Mouse (Mus musculus): Measurements from ENCODE around the gene Cxcr5.
"Not testable (repeated sequence)": the region's sequence is repeated elsewhere in the genome, so short reads cannot be mapped to it uniquely, and the experiment has no call there.

Cxcr5 gene

GRCm38 (mm10) chr9:44587262-44588160, 25.8 kb upstream of the Cxcr5 start:
- no peak for DNase-seq (ENCODE audit: low read depth, low spot score)

GRCm38 (mm10) chr9:44586640-44587261, 25.1 kb upstream of the Cxcr5 start:
- DNase-seq (ENCODE audit: low read depth, low spot score): no peak

GRCm38 (mm10) chr9:44582390-44582789, 20.7 kb upstream of the Cxcr5 start:
- peak; percentile 84 for DNase-seq (ENCODE audit: low read depth, low spot score)

DNA sequence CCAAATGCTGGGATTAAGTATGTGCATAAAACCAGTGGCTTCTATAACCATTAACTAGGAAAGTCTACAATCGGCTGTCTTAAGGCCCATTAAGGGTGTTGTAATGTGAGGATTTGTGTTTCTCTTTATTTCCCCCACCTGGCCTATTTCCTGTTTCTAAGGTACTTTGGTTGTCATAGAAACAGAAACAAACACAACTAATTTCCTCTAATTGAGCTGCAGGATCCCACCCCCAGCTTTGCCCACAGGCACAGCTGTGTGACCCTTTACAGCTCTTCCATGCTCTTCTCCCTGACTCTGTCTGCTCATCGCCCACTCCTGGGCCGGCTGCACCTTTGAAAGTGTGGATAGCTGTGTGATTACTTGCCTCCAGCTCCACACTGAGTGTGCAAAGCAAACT, 19.7 kb upstream of the Cxcr5 start:
- DNase-seq (ENCODE audit: low read depth, low spot score): peak; percentile 87

- DNase-seq (ENCODE audit: low read depth, low spot score): no peak
These were observed 18.4 kb upstream of the Cxcr5 start for GRCm38 (mm10) chr9:44580085-44580484.

- peak; percentile 90 for DNase-seq (ENCODE audit: low read depth, low spot score)
These were observed 17.7 kb upstream of the Cxcr5 start for GRCm38 (mm10) chr9:44579392-44579791.

GRCm38 (mm10) chr9:44576046-44576445, 14.4 kb upstream of the Cxcr5 start:
- DNase-seq (ENCODE audit: low read depth, low spot score): not testable (repeated sequence)

DNA sequence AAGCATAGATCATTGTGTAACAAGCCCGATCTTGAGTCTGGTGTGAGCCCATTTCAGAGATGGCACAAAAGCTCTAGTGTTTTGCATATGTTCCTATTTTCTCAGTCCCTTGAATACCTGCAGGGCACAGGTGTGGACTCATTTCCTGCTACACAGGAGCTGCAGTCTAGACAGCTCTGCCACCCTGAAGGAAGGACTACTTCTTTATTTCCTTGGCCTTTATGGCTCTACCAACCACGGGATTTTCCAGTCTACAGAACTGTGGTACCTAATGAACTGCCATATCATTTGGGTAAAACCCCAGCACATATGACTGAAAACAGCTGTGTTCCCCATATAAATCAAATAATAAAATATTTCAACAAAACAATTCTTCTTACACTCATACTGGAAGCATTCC, 13.4 kb upstream of the Cxcr5 start:
- DNase-seq (ENCODE audit: low read depth, low spot score): no peak

DNA sequence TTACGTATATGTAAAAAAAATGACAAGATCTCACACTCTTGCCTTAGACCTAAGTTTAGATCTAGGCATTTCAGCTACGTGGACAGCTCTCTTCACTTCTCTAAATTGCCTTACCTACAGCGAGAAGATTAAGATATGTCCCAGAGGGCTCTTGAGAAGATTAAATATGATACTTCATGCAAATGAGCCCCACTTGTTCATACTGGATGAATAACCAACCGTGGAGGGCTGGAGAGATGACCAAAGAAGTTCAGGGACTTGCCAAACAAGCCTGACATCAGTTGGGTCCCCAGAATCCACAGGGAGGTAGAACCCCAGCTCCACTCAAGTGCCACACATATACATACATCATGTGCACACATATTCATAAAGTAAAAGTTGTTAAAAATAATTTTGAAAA, 11.6 kb upstream of the Cxcr5 start:
- no peak for DNase-seq (ENCODE audit: low read depth, low spot score)

- no peak for DNase-seq (ENCODE audit: low read depth, low spot score)
These were observed 9.3 kb upstream of the Cxcr5 start for GRCm38 (mm10) chr9:44570939-44571382.

DNA sequence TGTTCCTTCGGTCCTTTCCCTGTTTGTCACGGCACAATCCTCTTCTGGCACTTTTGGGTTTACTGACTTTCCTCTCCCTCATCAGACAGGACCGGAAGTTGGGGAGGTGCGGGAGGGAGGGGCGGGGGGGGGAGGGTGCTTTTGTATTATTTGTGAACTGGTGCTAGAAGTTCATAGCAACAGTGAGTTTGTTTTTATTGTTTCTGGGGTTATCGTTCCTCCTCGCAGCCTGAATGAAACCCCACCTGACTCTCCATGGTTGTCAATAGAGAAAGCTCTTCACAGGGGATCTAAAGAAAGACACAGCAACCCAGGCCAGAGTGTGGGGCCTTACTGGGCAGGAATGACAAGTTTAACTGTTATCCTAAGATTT, 6.4 kb upstream of the Cxcr5 start:
- DNase-seq (ENCODE audit: low read depth, low spot score): peak; percentile 83

DNA sequence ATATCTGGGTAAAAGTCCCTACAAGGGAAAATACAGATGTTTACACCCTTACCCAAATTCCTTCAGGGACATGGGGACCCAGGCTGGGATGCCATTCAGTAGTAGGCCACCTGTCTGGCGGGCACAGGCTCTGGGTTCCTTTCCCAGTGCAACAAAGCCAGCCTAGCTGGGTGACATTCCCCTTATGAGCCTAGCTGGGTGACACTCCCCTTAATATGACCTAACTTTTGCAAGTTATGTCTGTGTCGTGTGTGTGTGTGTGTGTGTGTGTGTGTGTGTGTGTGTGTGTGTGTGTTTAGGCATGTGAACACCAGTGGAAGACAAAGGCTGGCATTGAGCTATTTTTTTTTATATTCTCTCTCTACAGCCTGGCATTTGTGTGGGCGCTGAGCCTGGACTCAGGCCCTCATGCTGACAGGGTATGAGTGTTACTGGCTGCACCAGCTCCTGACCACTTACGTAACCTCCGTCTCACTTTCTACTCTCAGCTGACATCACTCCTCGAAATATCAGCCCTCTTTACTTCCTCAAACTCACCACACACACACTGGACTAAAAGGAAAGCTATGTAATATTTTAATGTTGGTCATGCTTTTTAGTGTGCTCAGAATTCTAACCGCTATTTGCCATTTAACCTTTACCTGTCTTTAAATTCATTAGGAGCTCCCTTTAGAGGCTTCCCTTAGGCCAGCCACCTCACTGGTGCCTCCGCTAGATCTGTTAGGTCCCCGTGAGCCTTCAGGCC, 5.8 kb upstream of the Cxcr5 start:
- peak; percentile 64 for DNase-seq (ENCODE audit: low read depth, low spot score)

DNA sequence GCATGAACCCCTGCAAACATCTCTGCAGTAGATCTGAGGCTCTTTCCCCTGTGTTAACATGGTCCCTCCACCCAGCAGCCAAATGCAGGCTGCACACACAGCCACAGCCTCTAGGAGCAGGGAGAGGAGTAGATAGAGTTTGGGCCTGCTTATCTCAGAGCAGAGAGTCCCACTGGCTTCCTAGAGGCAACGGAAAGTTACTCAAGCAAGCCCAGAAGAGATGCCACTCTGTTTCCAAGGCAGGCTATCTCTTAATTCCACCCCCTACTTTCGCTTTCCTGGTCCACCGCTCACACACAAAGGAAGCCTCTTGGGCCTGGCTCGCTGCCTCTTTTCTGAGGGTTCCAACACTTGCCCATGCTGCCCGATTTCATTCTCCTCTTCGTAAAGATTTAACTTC, 3.7 kb upstream of the Cxcr5 start:
- DNase-seq (ENCODE audit: low read depth, low spot score): peak; percentile 27

DNA sequence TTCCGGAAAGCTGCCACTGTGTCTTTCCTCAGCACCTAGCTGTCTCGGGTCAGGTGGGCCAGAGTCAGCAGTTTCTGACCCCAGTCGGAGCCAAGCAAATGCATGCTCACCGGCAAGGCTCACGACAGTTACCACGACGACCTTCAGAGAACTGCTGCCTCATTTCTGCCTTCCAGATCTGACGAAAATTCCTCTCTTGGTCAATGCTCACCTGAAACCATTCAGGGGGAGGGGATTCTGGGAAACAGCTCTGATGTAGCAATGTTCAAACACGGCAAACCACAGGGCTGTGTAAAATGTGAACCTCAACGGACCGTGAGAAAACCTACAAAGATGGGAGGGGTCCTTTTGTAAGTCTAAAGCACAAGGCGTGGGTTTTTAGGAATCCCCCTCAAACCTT, 1.3 kb upstream of the Cxcr5 start:
- DNase-seq (ENCODE audit: low read depth, low spot score): peak; percentile 66

GRCm38 (mm10) chr9:44552161-44552560, 9.5 kb downstream of the Cxcr5 start:
- DNase-seq (ENCODE audit: low read depth, low spot score): no peak

- DNase-seq (ENCODE audit: low read depth, low spot score): no peak
These were observed 10.5 kb downstream of the Cxcr5 start for GRCm38 (mm10) chr9:44551138-44551537.

GRCm38 (mm10) chr9:44548412-44549152, 13.1 kb downstream of the Cxcr5 start:
- DNase-seq (ENCODE audit: low read depth, low spot score): peak; percentile 26

DNA sequence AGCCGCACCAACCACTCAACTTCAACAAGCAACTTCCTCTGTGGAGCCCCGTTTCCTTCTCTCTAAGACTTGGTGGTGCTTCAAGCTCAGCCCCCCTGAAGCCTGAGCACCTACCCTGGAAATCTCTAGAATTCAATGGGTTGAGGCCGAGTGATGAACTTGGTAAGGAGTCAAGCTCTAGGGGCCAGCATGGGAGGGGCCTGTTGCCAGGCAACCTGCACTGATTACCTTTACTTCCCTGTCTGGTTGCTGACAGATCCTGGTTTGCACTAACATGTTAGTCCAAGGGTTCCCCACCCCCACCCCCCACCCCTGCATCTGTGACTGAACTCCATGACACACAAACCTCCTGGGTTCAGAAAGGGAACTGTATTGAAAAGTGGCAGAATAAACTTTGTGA, 16.7 kb downstream of the Cxcr5 start:
- no peak for DNase-seq (ENCODE audit: low read depth, low spot score)

GRCm38 (mm10) chr9:44542364-44542763, 19.3 kb downstream of the Cxcr5 start:
- no peak for DNase-seq (ENCODE audit: low read depth, low spot score)

GRCm38 (mm10) chr9:44540676-44541075, 21.0 kb downstream of the Cxcr5 start:
- no peak for DNase-seq (ENCODE audit: low read depth, low spot score)

DNA sequence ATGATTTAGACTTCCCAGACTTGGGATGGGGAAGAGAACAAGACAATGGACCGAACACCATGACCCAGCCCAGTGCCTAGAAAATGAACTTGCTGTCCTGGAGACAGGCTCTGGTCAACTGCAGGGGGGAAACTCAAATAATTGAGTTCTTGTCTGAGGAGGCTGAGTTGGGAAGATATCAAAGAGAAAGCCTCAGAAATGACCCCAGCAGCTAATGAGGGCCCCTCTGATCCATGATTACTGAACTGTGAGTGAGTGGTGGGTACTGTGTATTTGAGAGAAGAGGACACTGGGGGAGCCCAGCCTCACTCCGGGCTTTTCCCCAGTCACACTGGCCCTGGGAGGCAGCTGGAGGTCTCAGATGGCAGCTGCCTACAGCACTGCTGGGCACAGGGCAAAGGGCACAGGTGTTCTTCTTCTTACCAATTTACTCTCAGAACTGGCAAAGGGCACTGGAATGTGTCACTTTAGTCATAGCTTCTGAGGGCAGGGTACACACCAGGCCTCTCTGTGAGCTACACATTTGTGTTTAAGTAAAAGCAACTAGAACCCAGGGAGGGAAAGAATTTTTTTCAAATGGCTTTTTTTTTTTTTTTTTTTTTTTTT, 21.8 kb downstream of the Cxcr5 start:
- DNase-seq (ENCODE audit: low read depth, low spot score): no peak

Measured in CD4-positive, CD25-positive, alpha-beta regulatory T cell, adult 2 months (primary cell).